In genomic region chr16:97961381-97962150, GRCm38 (mm10) we compare ENCODE assay signal across 8 mouse cellular contexts. TPM values are rescaled to one million over a fixed set of nuclear protein-coding genes. Genes with fewer than 3 reads are reported as not detected.
A peak's percentile ranks its signal among the peaks of the same experiment; 100 is the strongest.
DNase-seq lines count a peak whose midpoint lies in the region; ATAC-seq and TF ChIP-seq lines count a peak whose summit lies in the region.

No protein-coding gene starts in this region.

- peak; percentile 38 for DNase-seq in adrenal gland, postnatal 14 days
- peak; percentile 60 for DNase-seq in forebrain, postnatal 0 days
- DNase-seq in limb, embryonic 14.5 days (ENCODE audit: low spot score) = no peak
- peak; percentile 23 for DNase-seq in splenic B cell, adult 2 months (ENCODE audit: low read depth, low spot score)
- DNase-seq in retina, embryonic 14.5 days (ENCODE audit: low spot score) = no peak
- no peak for DNase-seq in urinary bladder, postnatal 4 days (ENCODE audit: low spot score in 2 of 2)

- no peaks in the 10 kb centered on the region for H3K27me3 ChIP-seq in megakaryocyte, embryonic 14.5 days (replicated peaks)
- H3K27me3 ChIP-seq in forebrain, postnatal 0 days (ENCODE audit: insufficient read depth, low read length) = no peaks in the 10 kb centered on the region
- H3K27me3 ChIP-seq in limb, embryonic 14.5 days (ENCODE audit: control insufficient read depth, insufficient read depth, low read length) = no peaks in the 10 kb centered on the region
- no peaks in the 10 kb centered on the region for H3K27me3 ChIP-seq in splenic B cell, adult 2 months (ENCODE audit: control insufficient read depth, insufficient read depth, low read length, poor library complexity, severe bottlenecking)

- TF ChIP-seq POLR2A in limb, embryonic 14.5 days (IDR thresholded peaks at IDR 0.05; ENCODE audit: borderline replicate concordance, extremely low read depth, insufficient read depth, insufficient read length) = no peak

- H3K4me1 ChIP-seq in megakaryocyte, embryonic 14.5 days = peaks cover 62% of the 10 kb centered on the region
- peaks cover 4% of the 10 kb centered on the region; the same call in 1 of the 2 replicates for H3K4me1 ChIP-seq in forebrain, postnatal 0 days (ENCODE audit: insufficient read depth)
- peaks cover 3% of the 10 kb centered on the region; the same call in 1 of the 2 replicates for H3K4me1 ChIP-seq in limb, embryonic 14.5 days (ENCODE audit: control insufficient read depth, insufficient read depth, low read length)

- H3K4me2 ChIP-seq in forebrain, postnatal 0 days (ENCODE audit: low read depth) = peak overlapping the region; percentile 90
- peak overlapping the region; percentile 70 for H3K4me2 ChIP-seq in limb, embryonic 14.5 days (replicated peaks; ENCODE audit: low read depth, low read length, severe bottlenecking)

- peak overlapping the region; percentile 99 for H3K4me3 ChIP-seq in megakaryocyte, embryonic 14.5 days (replicated peaks)
- H3K4me3 ChIP-seq in forebrain, postnatal 0 days (ENCODE audit: low read depth, low read length) = peak overlapping the region; percentile 84
- peak overlapping the region; percentile 85 for H3K4me3 ChIP-seq in limb, embryonic 14.5 days (replicated peaks; ENCODE audit: low read length)

- WGBS in forebrain, postnatal 0 days = 7% methylated on average over 36 of the region's 36 CpGs
- WGBS in limb, embryonic 14.5 days = 14% methylated on average over 18 of the region's 36 CpGs

- peak overlapping the region; percentile 92 for H3K9ac ChIP-seq in forebrain, postnatal 0 days
- H3K9ac ChIP-seq in limb, embryonic 14.5 days (ENCODE audit: low read depth, low read length, severe bottlenecking) = peak overlapping the region; percentile 88

- H3K9me3 ChIP-seq in megakaryocyte, embryonic 14.5 days = no peaks in the 10 kb centered on the region
- H3K9me3 ChIP-seq in forebrain, postnatal 0 days (ENCODE audit: low read length) = no peaks in the 10 kb centered on the region
- no peaks in the 10 kb centered on the region for H3K9me3 ChIP-seq in limb, embryonic 14.5 days (ENCODE audit: control insufficient read depth, low read length)

- no peak for TF ChIP-seq CTCF in forebrain, postnatal 0 days (IDR thresholded peaks at IDR 0.05; ENCODE audit: low read depth)

- peak overlapping the region; percentile 88 for H3K27ac ChIP-seq in forebrain, postnatal 0 days (ENCODE audit: low read depth, low read length)
- H3K27ac ChIP-seq in limb, embryonic 14.5 days (replicated peaks; ENCODE audit: low read depth, low read length) = peak overlapping the region; percentile 99

- ATAC-seq in megakaryocyte, adult 5-6 weeks (ENCODE audit: poor library complexity, severe bottlenecking) = no peak
- no peak; the same call in 1 of the 2 replicates for ATAC-seq in forebrain, postnatal 0 days
- no peak for ATAC-seq in limb, embryonic 14.5 days (ENCODE audit: low FRiP score, low read depth)

- peaks cover 11% of the 10 kb centered on the region for H3K36me3 ChIP-seq in megakaryocyte, embryonic 14.5 days (replicated peaks; ENCODE audit: low read length)
- H3K36me3 ChIP-seq in forebrain, postnatal 0 days (ENCODE audit: insufficient read depth) = peaks cover 6% of the 10 kb centered on the region
- 0 out of 2 replicates have a peak, but pooled peaks cover 2% of the 10 kb centered on the region for H3K36me3 ChIP-seq in limb, embryonic 14.5 days (ENCODE audit: control insufficient read depth, insufficient read depth, low read length)
- no peaks in the 10 kb centered on the region for H3K36me3 ChIP-seq in splenic B cell, adult 2 months (ENCODE audit: control insufficient read depth, insufficient read depth, low read length, poor library complexity, severe bottlenecking)

RNA-seq across cellular contexts. Expression of gene C2cd2, which starts 0.8 kb away (rescaled TPM):
- 7.4 and 11.5 TPM in 2 replicates for polyA plus RNA-seq in megakaryocyte, embryonic 14.5 days (2012; ENCODE audit: insufficient read depth, low replicate concordance)
- 9.1 and 17.9 TPM in 2 replicates for total RNA-seq in megakaryocyte, adult 5-6 weeks (2015)
- 12.2 and 15.9 TPM in 2 replicates for total RNA-seq in megakaryocyte, adult 5-6 weeks (2017)
- total RNA-seq in adrenal gland, postnatal 14 days (2021) = 27.3 and 38.2 TPM in 2 replicates
- total RNA-seq in forebrain, postnatal 0 days (2014; rRNA removed) = 13.3 and 23.0 TPM in 2 replicates
- polyA plus RNA-seq in forebrain, postnatal 0 days (2015; fragmentation: Nextera tagmentation; extraction: Ambion mirVana) = 10.3 and 11.9 TPM in 2 replicates
- polyA plus RNA-seq in limb, embryonic 14.5 days (2012; rRNA removed) = 12.0 and 14.2 TPM in 2 replicates
- polyA plus RNA-seq in limb, embryonic 14.5 days (2014; fragmentation: Nextera tagmentation; extraction: Ambion mirVana) = 21.7 and 22.2 TPM in 2 replicates

RNA-seq across cellular contexts. Expression of gene Zbtb21, which starts 0.9 kb away (rescaled TPM):
- polyA plus RNA-seq in megakaryocyte, embryonic 14.5 days (2012; ENCODE audit: insufficient read depth, low replicate concordance) = 13.6 and 18.1 TPM in 2 replicates
- 5.3 and 12.1 TPM in 2 replicates for total RNA-seq in megakaryocyte, adult 5-6 weeks (2015)
- total RNA-seq in megakaryocyte, adult 5-6 weeks (2017) = 10.6 TPM in 2 replicates
- 25.9 and 30.6 TPM in 2 replicates for total RNA-seq in adrenal gland, postnatal 14 days (2021)
- total RNA-seq in forebrain, postnatal 0 days (2014; rRNA removed) = 29.7 and 32.9 TPM in 2 replicates
- 9.0 and 9.1 TPM in 2 replicates for polyA plus RNA-seq in forebrain, postnatal 0 days (2015; fragmentation: Nextera tagmentation; extraction: Ambion mirVana)
- 17.3 and 20.0 TPM in 2 replicates for polyA plus RNA-seq in limb, embryonic 14.5 days (2012; rRNA removed)
- 11.9 and 14.5 TPM in 2 replicates for polyA plus RNA-seq in limb, embryonic 14.5 days (2014; fragmentation: Nextera tagmentation; extraction: Ambion mirVana)

RNA-seq across cellular contexts. Expression of gene B230307C23Rik, which starts 35.5 kb away (rescaled TPM):
- polyA plus RNA-seq in megakaryocyte, embryonic 14.5 days (2012; ENCODE audit: insufficient read depth, low replicate concordance) = 5.0 TPM in 1 of 2 replicates, not detected in the other
- total RNA-seq in megakaryocyte, adult 5-6 weeks (2015) = 18.9 and 35.4 TPM in 2 replicates
- total RNA-seq in megakaryocyte, adult 5-6 weeks (2017) = 26.6 and 85.3 TPM in 2 replicates
- total RNA-seq in adrenal gland, postnatal 14 days (2021) = 36.7 and 38.6 TPM in 2 replicates
- 20.5 and 24.2 TPM in 2 replicates for total RNA-seq in forebrain, postnatal 0 days (2014; rRNA removed)
- polyA plus RNA-seq in forebrain, postnatal 0 days (2015; fragmentation: Nextera tagmentation; extraction: Ambion mirVana) = 22.4 and 23.2 TPM in 2 replicates
- polyA plus RNA-seq in limb, embryonic 14.5 days (2012; rRNA removed) = 12.4 and 13.5 TPM in 2 replicates
- polyA plus RNA-seq in limb, embryonic 14.5 days (2014; fragmentation: Nextera tagmentation; extraction: Ambion mirVana) = 29.4 and 32.9 TPM in 2 replicates

Comparison
In these comparisons a context has a peak if more than half of its experiments do, and no peak if none do; other contexts are left out.
1. DNase-seq: peak in adrenal gland, postnatal 14 days (single experiment), forebrain, postnatal 0 days (single experiment) and splenic B cell, adult 2 months (single experiment); none in limb, embryonic 14.5 days (single experiment), retina, embryonic 14.5 days (single experiment) and urinary bladder, postnatal 4 days (0 of 2).
2. Peak in every context shown above with its lines, with median percentiles within 50 percentile points of each other: H3K4me3 ChIP-seq.